Mouse (Mus musculus) intestine, embryonic 15.5 days (tissue): Measurements from ENCODE around the gene Cdh13. TPM values are rescaled to one million over a fixed set of nuclear protein-coding genes. Genes with fewer than 3 reads are reported as not detected.

Experiments used
- ATAC-seq: fragments of 200-750 bp; cut with Nextera tagmentation; 2 replicates; pipeline ENCODE4 v1.8.0; 2017; ENCODE audit warnings: moderate TSS enrichment, moderate library complexity
- H3K27ac ChIP-seq: fragments of 300-500 bp; sonication (generic); 2 replicates; pipeline ENCODE4 v1.5.1; 2015; ENCODE audit warnings: mild to moderate bottlenecking, inconsistent platforms
- H3K27me3 ChIP-seq: fragments of 300-500 bp; sonication (generic); replicated peaks from 2 replicates; pipeline ENCODE4 v1.6.1; 2015; ENCODE audit warnings: inconsistent platforms
- H3K36me3 ChIP-seq: fragments of 300-500 bp; sonication (generic); 2 replicates; pipeline ENCODE4 v1.6.1; 2015; ENCODE audit warnings: inconsistent platforms
- H3K4me1 ChIP-seq: fragments of 300-500 bp; sonication (generic); replicated peaks from 2 replicates; pipeline ENCODE4 v1.6.1; 2015; ENCODE audit warnings: inconsistent platforms
- H3K4me2 ChIP-seq: fragments of 300-500 bp; sonication (generic); replicated peaks from 2 replicates; pipeline ENCODE4 v1.6.1; 2015; ENCODE audit warnings: mild to moderate bottlenecking, inconsistent platforms
- H3K4me3 ChIP-seq: fragments of 300-500 bp; sonication (generic); replicated peaks from 2 replicates; pipeline ENCODE4 v1.5.1; 2015; ENCODE audit warnings: inconsistent platforms
- H3K9ac ChIP-seq: fragments of 300-500 bp; sonication (generic); 2 replicates; pipeline ENCODE4 v1.6.1; 2015; ENCODE audit warnings: inconsistent platforms
- H3K9me3 ChIP-seq: fragments of 300-500 bp; sonication (generic); 2 replicates; pipeline ENCODE4 v1.6.1; 2016; ENCODE audit warnings: inconsistent platforms
- WGBS: fragments of 180-500 bp; shearing (Covaris S2); methylation state at CpG from one replicate; pipeline ENCODE4 v1.1.7; 2015; 5-methylcytosine and 5-hydroxymethylcytosine counted together
- polyA plus RNA-seq: library from polyadenylated mRNA; unstranded; fragments of >200 nt; fragmentation: Nextera tagmentation; extraction: Ambion mirVana; gene quantifications from 2 replicates; pipeline ENCODE4 v1.2.1, GENCODE M21; 2015

The Cdh13 gene
- 6.2 and 6.5 TPM in 2 replicates for polyA plus RNA-seq

DNA sequence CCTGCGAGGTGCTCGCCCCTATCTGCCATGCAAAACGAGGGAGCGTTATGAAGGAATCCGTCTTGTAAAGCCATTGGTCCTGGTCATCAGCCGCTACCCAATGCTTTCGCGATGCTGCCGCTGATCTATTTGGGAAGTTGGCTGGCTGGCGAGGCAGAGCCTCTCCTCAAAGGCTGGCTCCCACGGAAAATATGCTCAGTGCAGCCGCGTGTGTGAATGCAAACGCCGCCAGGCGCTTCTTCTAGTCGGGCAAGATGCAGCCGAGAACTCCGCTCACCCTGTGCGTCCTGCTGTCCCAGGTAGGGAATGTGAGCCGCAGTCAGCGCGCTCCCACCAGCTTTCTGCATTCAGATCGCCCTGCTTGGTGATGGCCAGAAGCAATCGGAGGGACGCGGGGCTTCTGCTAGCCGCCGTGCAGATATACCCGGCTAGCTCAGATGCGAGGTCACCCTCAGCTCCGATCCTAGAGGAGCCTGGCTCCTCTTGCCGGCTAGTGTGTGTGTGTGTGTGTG is at the start of gene Cdh13:
Cdh13 (plus strand) TSS at position 134 of the 512 bp plus-strand sequence.
- Histone ChIP-seq H3K9me3 (no peaks in the 10 kb centered on the region), H3K36me3 (no peaks in the 10 kb centered on the region), H3K4me2 (peak within 1 kb of the TSS; percentile 92), H3K27ac (no peak within 1 kb of the TSS), H3K4me1 (peaks cover 13% of the 10 kb centered on the region), H3K27me3 (peaks cover 24% of the 10 kb centered on the region), H3K9ac (peak within 1 kb of the TSS; percentile 50), H3K4me3 (peak within 1 kb of the TSS; percentile 46)
- WGBS, result under 1% methylated on average over 33 of the region's 33 CpGs
- ATAC-seq, result peak; percentile 36; the same call in 1 of the 2 replicates

DNA sequence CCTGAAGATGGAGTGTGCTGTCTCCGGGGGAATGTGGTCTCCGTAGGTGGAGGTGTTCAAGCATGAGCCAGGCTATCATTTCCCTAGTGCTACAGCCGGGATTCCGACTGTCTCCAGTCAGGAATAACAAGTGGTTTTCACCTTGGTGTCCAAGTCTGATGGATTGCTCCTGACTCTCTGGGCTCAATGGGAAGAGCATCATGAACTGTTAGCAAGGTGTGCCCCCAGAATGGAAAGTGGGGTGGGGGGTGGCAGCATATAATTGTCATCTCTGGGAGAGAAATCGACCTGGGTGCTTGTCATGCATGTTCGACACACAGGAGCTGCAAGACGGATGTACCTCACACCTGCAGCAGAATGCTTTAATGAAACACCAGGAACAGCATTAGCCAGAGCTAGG is 47.9 kb upstream of the Cdh13 start:
- Histone ChIP-seq H3K36me3 (no peaks in the 10 kb centered on the region), H3K4me3 (no peak overlapping the region), H3K27ac (no peak overlapping the region), H3K4me2 (no peak overlapping the region), H3K9me3 (no peaks in the 10 kb centered on the region), H3K27me3 (no peaks in the 10 kb centered on the region), H3K9ac (no peak overlapping the region), H3K4me1 (no peaks in the 10 kb centered on the region)
- ATAC-seq, result no peak
- 87% methylated on average over 7 of the region's 7 CpGs for WGBS

DNA sequence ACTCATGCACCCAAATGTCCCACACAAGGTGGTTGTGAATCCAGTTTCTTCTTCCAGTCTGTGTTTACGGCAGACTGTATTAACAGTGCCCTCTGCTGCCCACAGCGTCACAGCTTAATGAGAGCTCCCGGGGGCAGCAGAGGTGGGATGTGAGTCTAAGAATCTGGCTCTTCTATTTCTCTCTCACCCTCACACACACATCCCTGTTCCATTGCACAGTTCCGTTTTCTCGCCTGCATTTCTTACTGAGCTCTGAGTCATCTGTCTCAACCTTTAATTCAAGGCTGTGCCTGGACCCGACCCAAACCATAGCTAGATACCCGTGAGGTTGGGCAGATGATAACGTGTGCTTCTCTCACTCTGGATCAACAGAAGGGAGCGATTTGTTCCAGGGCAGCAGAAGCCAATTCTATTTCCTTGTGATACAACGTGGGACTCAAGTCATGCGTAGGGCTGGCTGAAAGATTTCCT is 46.3 kb upstream of the Cdh13 start:
- Histone ChIP-seq H3K27ac (no peak overlapping the region), H3K27me3 (no peaks in the 10 kb centered on the region), H3K9me3 (no peaks in the 10 kb centered on the region), H3K9ac (no peak overlapping the region), H3K4me2 (no peak overlapping the region), H3K4me1 (no peaks in the 10 kb centered on the region), H3K36me3 (no peaks in the 10 kb centered on the region), H3K4me3 (no peak overlapping the region)
- 71% methylated on average over 11 of the region's 11 CpGs for WGBS
- ATAC-seq, result no peak

DNA sequence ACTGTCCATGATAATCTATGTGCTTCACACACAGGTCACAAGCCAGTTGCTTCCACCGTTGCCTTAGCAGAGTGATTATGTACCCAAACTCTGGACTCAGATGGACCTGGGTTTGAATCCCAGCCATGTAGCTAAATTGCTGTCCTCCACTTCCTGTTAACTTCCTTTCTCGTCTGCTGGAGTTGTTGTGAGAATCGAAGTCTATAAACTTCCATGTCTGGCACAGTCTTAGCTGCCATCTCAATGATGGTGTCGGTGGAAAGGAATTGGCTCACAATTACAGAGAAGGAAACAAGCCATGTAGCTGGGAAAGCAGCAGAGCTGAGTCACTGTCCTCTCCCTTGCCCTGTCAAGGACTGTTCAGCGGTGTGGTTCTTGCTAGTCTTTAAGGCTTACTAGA is 45.4 kb upstream of the Cdh13 start:
- no peak overlapping the region for H3K4me2 ChIP-seq
- H3K36me3 ChIP-seq, result no peaks in the 10 kb centered on the region
- H3K27ac ChIP-seq, result no peak overlapping the region
- H3K9ac ChIP-seq, result no peak overlapping the region
- no peak overlapping the region for H3K4me3 ChIP-seq
- no peaks in the 10 kb centered on the region for H3K27me3 ChIP-seq
- H3K4me1 ChIP-seq, result no peaks in the 10 kb centered on the region
- H3K9me3 ChIP-seq, result no peaks in the 10 kb centered on the region
- ATAC-seq, result no peak
- WGBS, result 79% methylated on average over 5 of the region's 5 CpGs

DNA sequence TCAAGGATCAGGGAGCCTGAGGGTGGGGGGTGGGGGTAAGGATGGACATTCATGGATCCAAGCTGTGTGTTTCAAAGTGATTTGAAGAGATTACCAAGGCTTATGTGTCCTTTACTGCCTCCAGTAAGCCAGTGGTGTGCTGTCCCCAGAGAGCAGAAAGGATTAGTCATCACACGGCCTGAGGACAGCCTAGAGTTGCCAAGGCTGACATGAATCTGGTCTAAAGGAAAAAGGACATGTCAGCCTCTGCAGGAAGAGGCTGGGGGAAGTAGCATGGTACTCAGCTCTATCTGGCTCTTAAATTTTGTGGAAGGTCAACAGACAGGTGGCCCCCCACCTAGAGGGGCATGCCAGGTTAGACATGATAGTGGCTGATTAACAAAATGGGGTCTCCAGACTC is 44.3 kb upstream of the Cdh13 start:
- H3K36me3 ChIP-seq, result no peaks in the 10 kb centered on the region
- no peak overlapping the region for H3K4me3 ChIP-seq
- H3K27ac ChIP-seq, result no peak overlapping the region
- WGBS, result 71% methylated on average over 1 of the region's 1 CpGs
- no peak for ATAC-seq
- no peaks in the 10 kb centered on the region for H3K4me1 ChIP-seq
- H3K4me2 ChIP-seq, result no peak overlapping the region
- H3K9ac ChIP-seq, result no peak overlapping the region
- H3K9me3 ChIP-seq, result no peaks in the 10 kb centered on the region
- no peaks in the 10 kb centered on the region for H3K27me3 ChIP-seq

DNA sequence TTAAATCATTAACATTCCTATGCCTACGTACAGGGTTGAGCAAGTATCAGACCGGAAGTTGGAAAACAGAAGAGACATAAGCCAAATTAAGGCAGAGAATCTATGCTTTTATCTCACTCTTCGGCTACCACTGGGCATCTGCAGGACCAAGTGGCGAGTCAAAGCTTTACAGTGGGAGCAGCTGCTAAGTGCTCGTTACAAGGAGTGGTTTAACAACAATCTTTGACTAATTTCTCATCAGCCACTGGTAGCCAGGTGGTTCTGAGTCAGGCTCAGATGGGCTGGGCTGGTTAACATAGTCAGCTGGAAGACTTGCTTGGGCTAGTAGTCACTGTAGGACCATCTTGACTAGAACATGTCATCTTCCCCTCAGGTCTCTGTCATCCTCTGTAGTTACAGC is 34.2 kb upstream of the Cdh13 start:
- Histone ChIP-seq H3K27ac (no peak overlapping the region), H3K27me3 (no peaks in the 10 kb centered on the region), H3K4me1 (no peaks in the 10 kb centered on the region), H3K36me3 (no peaks in the 10 kb centered on the region), H3K9me3 (no peaks in the 10 kb centered on the region), H3K4me2 (no peak overlapping the region), H3K4me3 (no peak overlapping the region), H3K9ac (no peak overlapping the region)
- 81% methylated on average over 5 of the region's 5 CpGs for WGBS
- no peak for ATAC-seq

DNA sequence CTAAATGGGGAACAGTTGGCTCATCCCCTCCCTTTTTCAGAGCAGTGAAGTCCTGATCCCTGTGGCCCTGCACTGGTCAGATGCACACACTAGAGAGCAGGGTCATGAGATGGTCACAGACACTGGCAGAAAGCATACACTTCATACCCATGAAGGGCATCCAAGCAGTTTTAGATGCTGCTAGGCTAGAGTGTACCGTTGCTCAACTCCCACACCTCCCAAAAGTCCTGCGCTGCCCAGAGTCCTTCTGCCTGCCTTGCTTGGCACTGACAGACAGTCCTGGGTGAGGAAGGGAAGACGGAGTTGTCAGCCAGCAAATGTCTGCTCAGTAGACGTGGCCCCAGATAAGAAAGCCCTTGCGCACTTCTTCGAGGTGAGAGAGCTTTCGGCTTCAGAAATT is 33.6 kb upstream of the Cdh13 start:
- no peak overlapping the region for H3K27ac ChIP-seq
- no peaks in the 10 kb centered on the region for H3K9me3 ChIP-seq
- H3K9ac ChIP-seq, result no peak overlapping the region
- H3K27me3 ChIP-seq, result no peaks in the 10 kb centered on the region
- H3K36me3 ChIP-seq, result no peaks in the 10 kb centered on the region
- no peak overlapping the region for H3K4me2 ChIP-seq
- no peak overlapping the region for H3K4me3 ChIP-seq
- H3K4me1 ChIP-seq, result no peaks in the 10 kb centered on the region
- 88% methylated on average over 7 of the region's 7 CpGs for WGBS
- ATAC-seq, result no peak

DNA sequence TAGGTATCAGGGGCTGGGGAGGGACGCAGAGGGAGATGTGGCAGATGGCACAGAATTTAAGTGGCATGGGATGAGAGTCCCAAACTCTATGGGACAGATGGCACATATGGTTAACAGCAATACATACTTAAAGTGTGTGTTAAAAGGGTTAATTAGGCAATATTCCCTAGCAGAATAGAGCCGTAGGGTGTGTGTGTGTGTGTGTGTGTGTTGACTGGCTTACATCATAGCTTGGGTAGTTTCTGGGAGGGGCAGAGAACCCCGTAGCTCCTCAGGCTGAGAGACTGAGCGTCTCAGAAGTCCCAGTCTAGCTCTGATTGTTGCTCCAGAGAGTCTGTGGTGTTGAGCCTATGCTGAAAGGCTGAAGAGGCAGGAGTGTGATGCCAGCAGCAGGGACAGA is 20.4 kb upstream of the Cdh13 start:
- 57% methylated on average over 4 of the region's 4 CpGs for WGBS
- no peak overlapping the region for H3K9ac ChIP-seq
- no peak overlapping the region for H3K4me2 ChIP-seq
- H3K27me3 ChIP-seq, result no peaks in the 10 kb centered on the region
- no peak for ATAC-seq
- H3K4me1 ChIP-seq, result no peaks in the 10 kb centered on the region
- H3K4me3 ChIP-seq, result no peak overlapping the region
- H3K9me3 ChIP-seq, result no peaks in the 10 kb centered on the region
- H3K36me3 ChIP-seq, result no peaks in the 10 kb centered on the region
- H3K27ac ChIP-seq, result no peak overlapping the region

DNA sequence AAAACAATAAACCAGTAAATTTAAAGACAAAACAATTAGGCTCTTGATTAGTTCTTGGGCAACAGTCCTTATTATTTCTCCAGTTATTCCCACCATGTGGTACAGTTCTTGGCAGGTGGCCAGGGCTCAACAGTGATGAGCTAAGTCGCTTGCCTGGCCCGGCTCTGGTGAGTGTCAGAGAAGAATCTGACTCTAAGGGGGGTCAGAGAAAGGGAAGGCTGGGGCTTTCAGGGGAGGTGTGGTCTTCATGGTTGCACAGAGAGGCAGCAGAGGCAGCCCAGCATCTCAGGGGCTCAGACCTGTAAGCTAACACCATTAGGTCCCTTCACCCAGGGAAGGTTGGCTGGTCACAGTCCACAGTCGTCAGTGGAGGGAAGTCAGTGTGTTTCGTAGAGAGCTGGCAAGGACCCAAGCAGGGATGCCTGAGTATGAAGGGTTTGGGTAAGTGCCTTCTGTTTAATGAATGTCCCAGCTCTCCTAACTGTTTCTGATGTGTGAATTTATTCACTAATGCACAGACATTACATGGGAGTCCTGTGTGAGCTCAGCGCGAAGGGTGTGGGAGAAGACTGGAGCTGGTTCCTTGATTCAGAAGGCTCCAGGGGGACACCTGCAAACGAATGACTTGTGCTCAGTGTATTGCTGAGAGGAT is 12.7 kb upstream of the Cdh13 start:
- Histone ChIP-seq H3K4me2 (no peak overlapping the region), H3K27ac (no peak overlapping the region), H3K36me3 (no peaks in the 10 kb centered on the region), H3K4me3 (no peak overlapping the region), H3K4me1 (peaks cover 3% of the 10 kb centered on the region; the same call in 1 of the 2 replicates), H3K27me3 (no peaks in the 10 kb centered on the region), H3K9me3 (no peaks in the 10 kb centered on the region), H3K9ac (no peak overlapping the region)
- 40% methylated on average over 7 of the region's 7 CpGs for WGBS
- ATAC-seq, result peak; percentile 77; the same call in 1 of the 2 replicates

DNA sequence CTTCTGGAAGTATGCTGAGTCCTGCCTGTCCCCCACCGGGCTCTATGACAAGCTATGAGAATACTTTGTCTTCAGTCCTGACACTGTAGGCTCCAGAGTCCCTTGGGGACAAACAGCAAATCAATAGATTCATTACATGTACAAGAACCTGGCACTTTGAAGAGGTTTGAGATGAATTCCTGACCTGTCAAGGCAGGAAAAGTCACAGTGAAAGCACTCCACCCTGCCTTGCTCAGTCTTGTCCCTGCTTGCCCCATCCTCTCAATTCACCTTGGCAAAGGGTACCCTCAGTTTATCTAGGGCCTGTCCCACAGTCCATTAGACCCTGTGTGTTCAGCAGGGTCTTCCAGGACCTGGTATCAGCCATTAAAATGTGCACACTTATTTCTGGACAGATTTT is 11.0 kb upstream of the Cdh13 start:
- H3K27ac ChIP-seq, result no peak overlapping the region
- 90% methylated on average over 1 of the region's 1 CpGs for WGBS
- no peak overlapping the region for H3K4me3 ChIP-seq
- no peak for ATAC-seq
- H3K9ac ChIP-seq, result no peak overlapping the region
- peaks cover 3% of the 10 kb centered on the region; the same call in 1 of the 2 replicates for H3K4me1 ChIP-seq
- H3K36me3 ChIP-seq, result no peaks in the 10 kb centered on the region
- H3K9me3 ChIP-seq, result no peaks in the 10 kb centered on the region
- no peaks in the 10 kb centered on the region for H3K27me3 ChIP-seq
- H3K4me2 ChIP-seq, result no peak overlapping the region

DNA sequence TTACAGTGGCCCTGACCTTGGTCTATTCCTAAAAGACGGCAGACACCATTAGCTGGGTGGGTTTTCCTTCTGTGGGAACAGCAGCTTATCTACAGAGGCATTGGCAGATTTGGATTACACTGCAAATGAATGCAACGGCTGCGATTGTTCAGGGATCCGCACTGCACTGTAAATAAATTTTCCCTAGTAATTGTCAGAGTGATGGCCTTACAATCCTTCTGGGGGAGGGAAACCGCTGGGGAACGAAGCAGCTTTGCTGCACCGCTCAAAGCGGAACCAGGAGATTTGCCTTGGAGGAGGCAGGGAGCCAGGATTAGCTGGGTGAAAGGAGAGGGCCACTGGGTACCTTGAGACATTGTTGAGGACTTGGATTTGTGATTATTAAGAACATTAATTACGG is 9.3 kb upstream of the Cdh13 start:
- H3K9ac ChIP-seq, result no peak overlapping the region
- H3K4me1 ChIP-seq, result peaks cover 3% of the 10 kb centered on the region; the same call in 1 of the 2 replicates
- H3K27me3 ChIP-seq, result no peaks in the 10 kb centered on the region
- no peak overlapping the region for H3K27ac ChIP-seq
- ATAC-seq, result no peak
- H3K9me3 ChIP-seq, result no peaks in the 10 kb centered on the region
- 77% methylated on average over 9 of the region's 9 CpGs for WGBS
- H3K36me3 ChIP-seq, result no peaks in the 10 kb centered on the region
- no peak overlapping the region for H3K4me2 ChIP-seq
- no peak overlapping the region for H3K4me3 ChIP-seq

DNA sequence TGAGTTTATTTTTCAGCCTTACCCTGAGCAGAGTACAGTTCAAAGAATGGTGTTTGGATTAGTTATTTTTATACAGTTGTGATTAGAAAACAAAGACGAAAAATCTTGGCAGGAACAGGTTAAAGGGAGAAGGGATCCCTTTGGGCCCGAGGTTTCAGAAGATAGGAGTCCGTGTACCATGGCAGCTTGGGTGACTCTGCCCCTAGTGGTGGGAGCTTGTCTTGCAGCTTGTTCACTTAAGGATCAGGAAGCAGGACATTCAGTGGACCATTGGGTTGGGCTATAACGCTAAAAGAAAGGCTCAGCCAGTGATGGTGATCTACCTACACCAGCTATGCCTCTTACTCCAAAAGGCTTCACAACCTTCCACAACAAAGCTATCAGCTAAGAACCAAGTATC is 8.8 kb upstream of the Cdh13 start:
- Histone ChIP-seq H3K27me3 (no peaks in the 10 kb centered on the region), H3K36me3 (no peaks in the 10 kb centered on the region), H3K9me3 (no peaks in the 10 kb centered on the region), H3K4me2 (no peak overlapping the region), H3K9ac (no peak overlapping the region), H3K4me3 (no peak overlapping the region), H3K4me1 (peaks cover 3% of the 10 kb centered on the region; the same call in 1 of the 2 replicates), H3K27ac (no peak overlapping the region)
- WGBS, result 15% methylated on average over 4 of the region's 4 CpGs
- ATAC-seq, result no peak
